Mouse (Mus musculus): ENCODE data around the gene Rsl1. TPM values are rescaled to one million over a fixed set of nuclear protein-coding genes. Genes with fewer than 3 reads are reported as not detected.
"Not testable (repeated sequence)": the region's sequence is repeated elsewhere in the genome, so short reads cannot be mapped to it uniquely, and the experiment has no call there.

Rsl1 gene
- 1.0 and 1.8 TPM in 2 replicates for polyA plus RNA-seq (2012; rRNA removed)

DNA sequence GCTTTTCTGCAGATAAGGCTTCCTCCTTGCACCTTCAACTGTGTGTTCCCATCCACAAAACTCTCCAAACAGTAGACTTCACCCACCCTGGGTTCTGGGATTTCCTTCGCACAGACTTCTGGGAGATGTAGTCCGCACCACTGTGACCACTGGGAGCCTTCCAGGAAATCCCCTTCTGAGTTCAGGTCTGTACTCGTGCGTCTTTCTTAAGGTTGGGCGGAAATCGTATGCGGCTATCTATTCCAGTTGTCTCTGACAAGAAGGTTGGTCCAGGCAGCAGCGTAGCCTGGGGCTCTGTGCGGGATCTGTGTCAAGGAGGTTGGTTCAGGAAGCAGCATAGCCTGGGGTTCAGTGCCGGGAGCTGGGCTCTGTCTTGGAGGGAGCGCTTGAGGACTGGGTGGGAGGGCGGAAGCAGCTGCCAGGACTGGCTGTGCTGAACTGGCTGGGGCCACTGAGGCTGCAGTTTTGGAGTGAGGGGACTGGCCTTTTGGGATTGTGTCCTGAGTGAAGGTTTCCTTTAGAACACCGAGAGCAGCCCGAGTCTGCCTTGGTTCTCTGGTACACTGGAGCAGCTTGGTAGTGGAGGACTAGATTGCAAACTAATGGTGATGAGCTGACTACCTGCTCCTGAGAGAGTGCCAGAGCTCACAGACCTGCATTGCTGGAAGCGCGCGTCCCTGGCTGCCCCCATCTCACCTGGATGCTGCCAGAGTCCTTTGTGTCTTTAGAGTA lies at the start of gene Rsl1:
Rsl1 (plus strand) TSS at position 192 of the 732 bp plus-strand sequence.
- Histone ChIP-seq H3K27ac (ENCODE audit: insufficient read depth, low read length) (peak within 1 kb of the TSS; percentile 77), H3K4me3 (ENCODE audit: extremely low read depth, insufficient read depth, insufficient read length) (peak within 1 kb of the TSS; percentile 81)
- not testable (repeated sequence) for H3K36me3 ChIP-seq (ENCODE audit: control insufficient read depth, insufficient read depth, low read length); H3K27me3 ChIP-seq (ENCODE audit: control insufficient read depth, insufficient read depth, low read length); H3K4me1 ChIP-seq (ENCODE audit: control insufficient read depth, insufficient read depth, insufficient read length)
- 0% methylated on average over 17 of the region's 17 CpGs for WGBS
- peak; percentile 57 to 80 for DNase-seq (ENCODE audit: low read depth in 1 of 2, low spot score in 2 of 2)

DNA sequence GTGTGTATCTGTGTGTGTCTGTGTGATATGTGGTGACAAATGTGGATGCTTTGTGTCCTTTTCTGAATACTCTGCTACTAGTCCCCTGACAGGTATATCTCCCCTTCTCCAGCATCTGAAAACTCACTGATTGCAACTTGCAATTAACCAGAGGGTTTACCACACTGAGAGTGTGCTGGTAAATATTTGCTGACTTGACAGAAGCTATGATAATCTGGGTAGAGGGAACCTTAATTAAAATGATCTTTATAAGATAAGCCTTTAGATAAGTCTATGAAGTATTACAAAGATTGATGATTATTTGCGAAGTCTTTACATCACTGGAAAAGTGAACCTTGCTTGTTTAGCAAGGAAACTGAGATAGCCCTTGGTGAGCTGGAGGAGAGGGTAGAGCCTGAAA lies 48.5 kb upstream of the Rsl1 start:
- H3K4me1 ChIP-seq (ENCODE audit: control insufficient read depth, insufficient read depth, insufficient read length) = no peaks in the 10 kb centered on the region
- H3K4me3 ChIP-seq (ENCODE audit: extremely low read depth, insufficient read depth, insufficient read length) = no peak overlapping the region
- no peaks in the 10 kb centered on the region for H3K36me3 ChIP-seq (ENCODE audit: control insufficient read depth, insufficient read depth, low read length)
- H3K27ac ChIP-seq (ENCODE audit: insufficient read depth, low read length) = no peak overlapping the region
- no peak for TF ChIP-seq CTCF (IDR thresholded peaks at IDR 0.05; ENCODE audit: extremely low read depth, insufficient read depth, insufficient read length, insufficient replicate concordance)
- TF ChIP-seq POLR2A (IDR thresholded peaks at IDR 0.05; ENCODE audit: low read depth, low read length) = no peak
- DNase-seq (ENCODE audit: low read depth in 1 of 2, low spot score in 2 of 2) = no peak
- H3K27me3 ChIP-seq (ENCODE audit: control insufficient read depth, insufficient read depth, low read length) = no peaks in the 10 kb centered on the region
- WGBS = 89% methylated on average over 1 of the region's 1 CpGs

- H3K4me3 ChIP-seq (ENCODE audit: extremely low read depth, insufficient read depth, insufficient read length); H3K36me3 ChIP-seq (ENCODE audit: control insufficient read depth, insufficient read depth, low read length); H3K4me1 ChIP-seq (ENCODE audit: control insufficient read depth, insufficient read depth, insufficient read length); DNase-seq (ENCODE audit: low read depth in 1 of 2, low spot score in 2 of 2); H3K27ac ChIP-seq (ENCODE audit: insufficient read depth, low read length); H3K27me3 ChIP-seq (ENCODE audit: control insufficient read depth, insufficient read depth, low read length): not testable (repeated sequence)
- 81% methylated on average over 10 of the region's 10 CpGs for WGBS
Observed at GRCm38 (mm10) chr13:67127507-67127906, 45.5 kb upstream of the Rsl1 start.

DNA sequence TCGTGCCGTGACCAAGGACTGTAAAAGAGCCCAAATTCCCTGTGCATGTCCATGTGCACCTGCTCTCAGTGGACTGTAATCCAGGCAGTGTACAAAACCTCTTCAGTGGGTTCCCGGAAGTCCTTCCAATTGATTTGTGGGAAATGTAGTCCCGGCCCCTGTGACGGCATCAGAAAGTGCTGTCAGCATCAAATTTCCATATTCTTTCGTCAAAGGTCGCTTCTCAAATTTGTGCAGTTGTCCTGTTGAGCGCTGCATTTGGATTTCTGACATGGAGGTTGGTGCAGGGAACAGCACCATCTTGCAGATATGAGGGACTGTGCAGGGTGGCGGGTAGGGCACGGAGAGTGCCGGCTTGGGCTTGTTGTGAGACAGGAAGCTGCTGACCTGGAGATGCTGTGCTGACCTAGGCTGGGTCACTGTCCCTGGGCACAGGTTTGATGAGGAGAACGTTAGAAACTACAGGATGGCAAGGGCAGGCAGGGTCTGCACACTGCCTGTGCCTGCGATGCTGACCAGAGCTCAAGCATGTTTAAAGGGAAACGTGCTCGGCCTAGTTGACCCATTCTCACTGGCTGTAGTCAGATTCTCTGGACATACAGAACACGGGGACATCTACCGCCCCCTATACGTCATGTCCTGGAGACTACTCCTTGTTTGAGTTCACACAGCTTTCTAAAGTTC lies 44.8 kb upstream of the Rsl1 start:
- Histone ChIP-seq H3K27me3 (ENCODE audit: control insufficient read depth, insufficient read depth, low read length) (no peaks in the 10 kb centered on the region), H3K36me3 (ENCODE audit: control insufficient read depth, insufficient read depth, low read length) (no peaks in the 10 kb centered on the region), H3K27ac (ENCODE audit: insufficient read depth, low read length) (peak overlapping the region; percentile 17), H3K4me3 (ENCODE audit: extremely low read depth, insufficient read depth, insufficient read length) (peak overlapping the region; percentile 80), H3K4me1 (ENCODE audit: control insufficient read depth, insufficient read depth, insufficient read length) (no peaks in the 10 kb centered on the region)
- no peak for TF ChIP-seq POLR2A (IDR thresholded peaks at IDR 0.05; ENCODE audit: low read depth, low read length)
- no peak for TF ChIP-seq CTCF (IDR thresholded peaks at IDR 0.05; ENCODE audit: extremely low read depth, insufficient read depth, insufficient read length, insufficient replicate concordance)
- 3% methylated on average over 18 of the region's 18 CpGs for WGBS
- peak; percentile 71 to 73 for DNase-seq (ENCODE audit: low read depth in 1 of 2, low spot score in 2 of 2)

- not testable (repeated sequence) for H3K36me3 ChIP-seq (ENCODE audit: control insufficient read depth, insufficient read depth, low read length); H3K27ac ChIP-seq (ENCODE audit: insufficient read depth, low read length); H3K4me3 ChIP-seq (ENCODE audit: extremely low read depth, insufficient read depth, insufficient read length); DNase-seq (ENCODE audit: low read depth in 1 of 2, low spot score in 2 of 2); H3K27me3 ChIP-seq (ENCODE audit: control insufficient read depth, insufficient read depth, low read length); H3K4me1 ChIP-seq (ENCODE audit: control insufficient read depth, insufficient read depth, insufficient read length)
- 50% methylated on average over 4 of the region's 4 CpGs for WGBS
Observed at GRCm38 (mm10) chr13:67166122-67166521, 6.9 kb upstream of the Rsl1 start.

DNA sequence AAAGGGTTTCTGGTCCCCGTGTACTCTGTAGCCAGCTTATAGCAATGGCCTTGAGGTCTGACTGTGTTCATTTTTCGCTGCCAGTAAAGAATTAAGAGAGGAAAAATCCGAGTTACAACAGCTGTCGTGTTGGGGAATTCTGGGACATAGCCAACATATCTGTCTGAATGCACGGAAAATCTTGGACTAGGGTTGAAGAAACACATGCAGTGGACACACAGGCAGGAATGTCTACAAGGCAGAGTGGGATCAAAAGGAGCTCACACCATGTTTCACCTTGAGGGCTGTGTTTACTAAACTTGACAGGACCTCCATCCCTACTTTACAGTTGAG lies 707 bp downstream of the Rsl1 start:
- no peaks in the 10 kb centered on the region; the same call in 1 of the 2 replicates for H3K4me1 ChIP-seq (ENCODE audit: control insufficient read depth, insufficient read depth, insufficient read length)
- no peak overlapping the region for H3K27ac ChIP-seq (ENCODE audit: insufficient read depth, low read length)
- H3K4me3 ChIP-seq (ENCODE audit: extremely low read depth, insufficient read depth, insufficient read length) = peak overlapping the region; percentile 81
- DNase-seq (ENCODE audit: low read depth in 1 of 2, low spot score in 2 of 2) = no peak
- WGBS = 36% methylated on average over 5 of the region's 5 CpGs
- H3K27me3 ChIP-seq (ENCODE audit: control insufficient read depth, insufficient read depth, low read length) = no peaks in the 10 kb centered on the region
- TF ChIP-seq CTCF (IDR thresholded peaks at IDR 0.05; ENCODE audit: extremely low read depth, insufficient read depth, insufficient read length, insufficient replicate concordance) = no peak
- TF ChIP-seq POLR2A (IDR thresholded peaks at IDR 0.05; ENCODE audit: low read depth, low read length) = no peak
- H3K36me3 ChIP-seq (ENCODE audit: control insufficient read depth, insufficient read depth, low read length) = peaks cover 3% of the 10 kb centered on the region

- peak; percentile 18 to 49 for DNase-seq (ENCODE audit: low read depth in 1 of 2, low spot score in 2 of 2)
- WGBS = 4% methylated on average over 13 of the region's 13 CpGs
- no peak; the same call in 1 of the 2 replicates for TF ChIP-seq POLR2A (IDR thresholded peaks at IDR 0.05; ENCODE audit: low read depth, low read length)
- TF ChIP-seq CTCF (IDR thresholded peaks at IDR 0.05; ENCODE audit: extremely low read depth, insufficient read depth, insufficient read length, insufficient replicate concordance) = no peak
- peak within 1 kb of the TSS; percentile 86 for H3K4me3 ChIP-seq (ENCODE audit: extremely low read depth, insufficient read depth, insufficient read length)
- no peak within 1 kb of the TSS for H3K27ac ChIP-seq (ENCODE audit: insufficient read depth, low read length)
- H3K27me3 ChIP-seq (ENCODE audit: control insufficient read depth, insufficient read depth, low read length) = no peaks in the 10 kb centered on the region
- peaks cover 3% of the 10 kb centered on the region; the same call in 1 of the 2 replicates for H3K4me1 ChIP-seq (ENCODE audit: control insufficient read depth, insufficient read depth, insufficient read length)
- H3K36me3 ChIP-seq (ENCODE audit: control insufficient read depth, insufficient read depth, low read length) = no peaks in the 10 kb centered on the region
Observed at GRCm38 (mm10) chr13:67194340-67194894, 21.4 kb downstream of the Rsl1 start, which contains the start of gene Zfp455. Zfp455 (plus strand) TSS chr13:67194506.

Measured in spleen, adult 2 months (tissue).